Mouse (Mus musculus): ENCODE results near the gene Casp7.

Casp7 gene

GRCm38 (mm10) chr19:56422476-56423338, 25.8 kb downstream of the Casp7 start:
- peak; percentile 11 to 41 for DNase-seq (ENCODE audit: low read depth in 2 of 2, low spot score in 2 of 2)

DNA sequence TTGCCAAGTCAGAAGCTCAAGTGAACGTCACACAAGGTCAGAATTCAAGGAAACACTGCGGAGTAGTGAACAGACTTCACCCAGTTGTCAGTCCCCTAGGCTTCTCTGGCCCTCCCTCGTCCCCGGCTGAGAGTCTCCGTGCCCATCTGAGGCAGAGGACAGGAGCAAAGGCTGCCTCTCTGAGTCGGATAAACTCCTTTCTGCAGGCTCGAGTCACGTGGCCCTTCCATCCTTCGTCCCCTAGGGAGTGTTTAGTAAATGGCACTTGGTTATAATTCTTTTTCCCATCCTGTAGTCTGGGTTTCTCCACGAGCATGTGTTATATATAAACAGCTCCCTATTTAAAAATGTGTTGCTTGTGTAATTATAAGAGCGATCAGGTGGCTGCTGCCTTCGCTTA, 26.4 kb downstream of the Casp7 start:
- DNase-seq (ENCODE audit: low read depth in 2 of 2, low spot score in 2 of 2), result no peak

DNA sequence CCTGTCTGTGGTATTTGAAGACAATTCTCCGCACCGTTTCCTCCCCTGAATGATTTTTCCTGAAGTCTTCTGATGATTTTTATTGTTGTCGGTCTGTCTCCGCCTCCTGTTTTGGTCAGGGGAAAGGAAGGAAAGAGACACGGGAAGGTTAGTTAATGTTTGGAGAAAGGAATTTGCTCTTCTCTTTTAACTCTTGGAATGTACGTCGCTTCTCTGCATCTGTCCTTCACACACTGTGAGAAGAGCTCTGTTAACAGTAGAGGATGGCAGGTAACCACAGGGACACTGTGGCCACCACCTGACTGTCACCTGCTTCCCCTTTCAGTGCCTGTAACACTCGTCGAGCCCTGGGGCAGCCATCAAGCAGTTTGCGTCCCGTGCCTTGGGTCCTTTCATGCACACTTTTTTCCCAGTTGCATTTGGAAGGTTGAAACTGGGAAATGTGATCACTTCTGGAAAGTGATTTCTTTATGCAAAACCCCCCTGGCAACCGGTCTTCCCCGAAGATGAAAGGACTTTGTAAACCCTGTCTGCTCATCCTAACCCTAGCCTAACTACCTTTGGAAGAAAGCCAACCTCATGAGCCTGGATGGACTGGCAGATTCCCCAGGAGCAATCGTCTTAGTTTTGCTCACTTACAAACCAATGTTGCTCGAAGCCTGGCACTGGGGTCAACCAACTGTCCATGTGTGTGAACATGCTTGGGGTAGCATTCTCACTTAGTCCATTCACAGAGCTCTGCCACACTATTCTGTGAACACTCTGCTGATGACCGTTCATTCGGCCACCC, 27.9 kb downstream of the Casp7 start:
- DNase-seq (ENCODE audit: low read depth in 2 of 2, low spot score in 2 of 2), result no peak

DNA sequence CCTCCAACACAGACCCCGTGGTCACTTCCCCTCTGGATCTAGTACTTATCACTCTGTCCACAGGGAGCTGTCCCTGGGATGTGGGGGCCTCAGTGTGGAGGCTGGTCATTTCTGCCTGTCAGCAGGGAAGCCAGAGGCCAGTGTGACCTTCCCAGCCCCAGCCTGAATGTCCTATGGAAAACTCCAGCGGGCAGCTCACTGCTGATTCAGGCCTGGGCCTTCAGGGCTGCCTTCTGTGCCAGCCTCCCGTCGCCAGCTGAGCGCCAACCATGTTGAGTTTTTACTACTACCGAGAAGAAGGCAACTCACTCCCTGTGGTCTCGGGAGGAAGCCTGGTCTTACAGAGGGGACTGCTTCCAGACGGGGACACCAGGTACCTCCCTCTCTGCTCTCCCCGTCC, 28.6 kb downstream of the Casp7 start:
- no peak for DNase-seq (ENCODE audit: low read depth in 2 of 2, low spot score in 2 of 2)

GRCm38 (mm10) chr19:56430369-56430768, 33.4 kb downstream of the Casp7 start:
- no peak for DNase-seq (ENCODE audit: low read depth in 2 of 2, low spot score in 2 of 2)

DNA sequence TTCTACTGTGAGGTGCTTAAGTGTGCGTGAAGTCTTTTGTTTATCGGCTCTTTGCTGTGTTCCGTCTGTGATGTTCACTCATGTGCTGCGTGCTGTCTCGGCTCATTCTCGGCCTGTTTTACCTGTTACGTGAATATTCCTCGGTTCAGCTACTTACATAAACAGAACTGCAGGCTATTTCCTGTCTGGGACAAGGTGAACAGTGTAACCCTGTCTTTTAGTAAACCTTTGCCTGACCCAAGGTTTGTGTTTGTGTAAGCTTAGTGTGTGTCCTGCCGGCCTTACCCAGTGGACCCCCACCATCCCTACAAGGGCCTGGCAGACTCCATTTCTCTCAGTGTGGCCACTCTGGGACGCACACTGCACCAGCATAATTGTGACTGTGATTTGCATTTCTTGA, 35.8 kb downstream of the Casp7 start:
- DNase-seq (ENCODE audit: low read depth in 2 of 2, low spot score in 2 of 2), result no peak

- no peak for DNase-seq (ENCODE audit: low read depth in 2 of 2, low spot score in 2 of 2)
Measured at GRCm38 (mm10) chr19:56433581-56433980, 36.7 kb downstream of the Casp7 start.

GRCm38 (mm10) chr19:56436380-56436779, 39.5 kb downstream of the Casp7 start:
- no peak for DNase-seq (ENCODE audit: low read depth in 2 of 2, low spot score in 2 of 2)

DNA sequence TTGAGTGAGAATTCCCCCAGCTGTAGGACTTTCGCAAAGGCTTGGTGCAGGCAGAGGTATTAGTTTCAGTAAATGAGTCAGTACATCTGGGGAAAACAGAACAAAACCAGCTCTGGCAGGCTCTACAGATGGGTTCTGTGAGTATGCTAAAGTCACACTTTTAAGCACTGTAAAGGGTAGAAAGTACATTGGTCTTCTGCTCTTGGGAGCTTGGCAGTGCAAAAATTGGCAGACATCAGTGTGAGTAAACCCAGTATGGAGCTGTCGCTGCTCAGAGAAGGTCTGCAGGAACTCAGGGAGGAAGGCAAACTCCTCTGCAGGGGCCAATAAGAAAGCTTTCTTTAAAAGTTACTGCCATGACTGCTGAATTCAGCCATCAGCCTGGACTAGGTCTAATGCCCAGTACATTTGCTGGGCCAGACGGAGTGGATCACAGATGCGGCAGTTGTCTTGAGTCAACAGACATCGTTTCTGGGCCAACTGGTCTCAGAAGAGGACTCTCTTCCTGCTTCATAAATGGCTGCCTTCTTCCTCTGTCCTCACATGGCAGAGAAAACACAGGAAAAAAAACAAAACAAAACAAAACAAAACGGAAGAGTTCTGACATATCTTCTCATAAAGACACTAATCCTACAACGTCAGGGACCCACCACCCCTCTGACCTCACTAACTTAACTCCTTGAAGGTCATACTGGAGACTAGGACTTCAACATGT, 41.6 kb downstream of the Casp7 start:
- DNase-seq (ENCODE audit: low read depth in 2 of 2, low spot score in 2 of 2), result no peak

- no peak for DNase-seq (ENCODE audit: low read depth in 2 of 2, low spot score in 2 of 2)
Measured at GRCm38 (mm10) chr19:56439072-56439434, 42.1 kb downstream of the Casp7 start.

DNA sequence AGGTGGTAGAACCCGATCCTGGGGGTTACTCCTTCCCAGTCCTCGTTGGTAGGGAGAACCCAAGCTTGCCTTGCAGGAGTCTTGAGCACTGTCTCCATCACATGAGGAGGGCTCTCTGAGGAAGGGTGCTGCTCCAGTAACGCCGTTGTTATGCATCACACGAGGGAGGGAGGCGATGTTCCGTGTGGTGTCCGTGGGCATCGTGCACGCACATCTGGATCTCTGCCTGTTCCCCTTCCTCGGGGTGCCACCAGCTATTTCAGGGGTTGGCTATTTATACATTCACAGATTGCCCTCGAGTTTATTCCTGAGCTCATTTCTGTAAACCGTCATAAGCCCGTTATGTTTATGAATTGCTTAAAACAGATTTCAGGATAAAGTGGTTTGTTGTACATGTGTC, 46.5 kb downstream of the Casp7 start:
- no peak for DNase-seq (ENCODE audit: low read depth in 2 of 2, low spot score in 2 of 2)

GRCm38 (mm10) chr19:56448784-56449183, 51.9 kb downstream of the Casp7 start:
- no peak for DNase-seq (ENCODE audit: low read depth in 2 of 2, low spot score in 2 of 2)

GRCm38 (mm10) chr19:56449537-56449936, 52.6 kb downstream of the Casp7 start:
- no peak for DNase-seq (ENCODE audit: low read depth in 2 of 2, low spot score in 2 of 2)

GRCm38 (mm10) chr19:56450892-56451291, 54.0 kb downstream of the Casp7 start:
- no peak for DNase-seq (ENCODE audit: low read depth in 2 of 2, low spot score in 2 of 2)

DNA sequence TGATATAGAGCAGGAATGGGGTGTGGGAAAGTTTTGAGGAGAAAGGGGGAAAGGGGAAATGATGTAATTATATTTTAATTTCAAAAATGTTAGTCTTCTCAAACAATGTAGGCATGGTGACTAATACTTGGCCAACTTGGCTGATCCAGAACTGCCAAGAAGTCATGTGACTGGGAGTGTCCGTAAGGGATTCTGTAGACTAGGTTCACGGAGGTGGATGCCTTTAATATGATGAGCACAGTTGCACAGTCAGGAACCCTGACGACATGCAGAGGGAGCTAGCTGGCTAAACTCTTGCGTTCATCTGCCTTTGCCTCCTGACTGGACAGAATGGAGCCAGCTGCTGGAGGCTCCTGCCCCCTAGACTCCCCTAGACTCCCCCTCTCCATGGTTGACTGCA, 54.9 kb downstream of the Casp7 start:
- no peak for DNase-seq (ENCODE audit: low read depth in 2 of 2, low spot score in 2 of 2)

GRCm38 (mm10) chr19:56452421-56452820, 55.5 kb downstream of the Casp7 start:
- DNase-seq (ENCODE audit: low read depth in 2 of 2, low spot score in 2 of 2), result no peak

DNA sequence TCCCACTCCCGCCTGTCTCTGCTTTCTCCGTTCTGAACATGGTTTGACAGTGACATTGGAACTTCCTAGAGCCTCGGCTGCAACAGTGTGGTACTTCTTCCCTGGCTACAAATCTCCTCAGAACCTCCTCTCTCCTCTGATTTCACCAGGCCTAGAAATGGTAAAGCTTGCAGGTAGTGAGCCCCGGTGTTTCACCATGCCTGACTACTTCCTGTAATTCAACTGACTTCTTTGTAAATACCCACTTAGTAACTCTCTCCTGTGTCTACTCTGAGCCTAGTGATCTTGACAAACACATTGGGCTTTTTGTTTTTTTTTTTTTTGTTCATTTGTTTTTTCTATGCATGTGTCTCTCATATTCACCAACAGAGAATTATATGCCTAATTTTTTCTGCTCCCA, 57.9 kb downstream of the Casp7 start:
- DNase-seq (ENCODE audit: low read depth in 2 of 2, low spot score in 2 of 2), result no peak

GRCm38 (mm10) chr19:56455369-56455768, 58.4 kb downstream of the Casp7 start:
- DNase-seq (ENCODE audit: low read depth in 2 of 2, low spot score in 2 of 2), result no peak

GRCm38 (mm10) chr19:56457569-56457968, 60.6 kb downstream of the Casp7 start:
- no peak for DNase-seq (ENCODE audit: low read depth in 2 of 2, low spot score in 2 of 2)

DNA sequence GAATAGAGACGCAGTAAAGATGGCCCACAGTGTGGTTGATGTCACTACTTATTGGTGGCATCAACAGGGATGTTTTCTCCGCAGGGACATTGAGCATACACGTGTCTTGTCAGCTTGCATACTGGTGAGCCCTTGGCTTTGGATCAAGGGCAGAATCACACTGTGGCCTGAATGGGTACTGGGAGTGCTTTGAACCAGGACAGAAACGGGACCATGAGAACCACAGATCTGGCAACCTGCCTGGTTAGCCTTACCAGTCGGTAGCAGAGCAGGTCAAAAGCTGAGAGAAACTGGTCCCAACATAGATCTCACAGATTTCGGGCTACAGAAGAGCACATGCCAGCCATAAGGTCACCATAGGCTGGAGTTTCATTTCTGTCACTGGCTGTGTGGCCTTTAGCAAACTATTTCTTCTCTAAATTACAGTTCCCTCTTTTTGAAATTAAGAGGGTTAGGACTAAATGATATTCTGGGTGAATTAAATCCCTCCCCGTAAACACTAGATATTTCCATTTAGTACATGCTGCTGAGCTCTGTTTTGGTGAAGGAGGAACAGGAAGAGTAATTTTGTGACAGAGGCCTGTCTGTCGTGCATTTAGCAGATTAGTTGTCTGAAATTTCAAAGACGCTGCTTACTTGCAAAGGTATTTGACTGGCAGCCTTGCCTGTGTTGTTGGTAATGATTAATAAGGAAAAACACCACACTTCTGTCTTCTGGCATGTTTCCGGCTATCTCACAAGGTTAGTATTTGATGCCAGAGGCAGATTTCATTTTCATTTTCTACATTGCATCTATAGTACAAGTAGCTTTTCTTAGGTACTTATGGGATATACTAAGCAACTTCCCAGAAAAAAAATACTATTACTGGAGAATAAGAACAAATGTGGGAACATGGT, 62.5 kb downstream of the Casp7 start:
- no peak for DNase-seq (ENCODE audit: low read depth in 2 of 2, low spot score in 2 of 2)

DNA sequence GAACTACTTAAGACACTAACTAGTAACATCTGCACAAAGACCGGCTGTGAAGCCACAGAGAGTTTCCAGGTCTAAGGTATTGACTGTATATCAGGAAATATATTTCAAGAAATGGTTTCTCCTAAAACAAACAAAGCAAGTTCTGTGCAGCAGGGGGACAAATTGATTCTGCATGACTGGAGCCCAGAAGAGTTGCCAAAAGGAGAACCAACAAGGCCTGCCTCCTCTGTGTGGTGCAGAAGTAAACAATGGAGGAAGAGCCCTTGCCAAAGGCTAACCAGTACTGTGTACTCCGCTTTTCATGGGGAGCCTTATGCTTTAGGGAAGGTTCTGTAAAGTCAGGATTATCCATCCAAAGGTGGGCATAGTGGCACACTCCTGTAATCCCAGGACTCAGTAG, 63.3 kb downstream of the Casp7 start:
- DNase-seq (ENCODE audit: low read depth in 2 of 2, low spot score in 2 of 2), result no peak
